Mouse (Mus musculus) right cerebral cortex, postnatal 4 days (tissue): Measurements from ENCODE around the gene Rabl2.

Experiments
- DNase-seq: peaks from one replicate; pipeline ENCODE4 v3.0.0-alpha.2; 2022

Rabl2 gene

GRCm38 (mm10) chr15:89591723-89592455 lies at the start of gene Rabl2:
Gene Rabl2 (minus strand): TSS chr15:89591923.
- DNase-seq: peak; percentile 83

- DNase-seq: peak; percentile 92
Measured at GRCm38 (mm10) chr15:89623626-89623959, 31.9 kb upstream of the Rabl2 start.

GRCm38 (mm10) chr15:89622959-89623625 lies 31.4 kb upstream of the Rabl2 start:
- DNase-seq: no peak

- peak; percentile 75 for DNase-seq
Measured at GRCm38 (mm10) chr15:89622312-89622958, 30.7 kb upstream of the Rabl2 start.

GRCm38 (mm10) chr15:89607888-89608287 lies 16.2 kb upstream of the Rabl2 start:
- no peak for DNase-seq

- no peak for DNase-seq
Measured at GRCm38 (mm10) chr15:89607480-89607879, 15.8 kb upstream of the Rabl2 start.

- DNase-seq: no peak
Measured at GRCm38 (mm10) chr15:89605822-89606570, 14.3 kb upstream of the Rabl2 start.

- DNase-seq: no peak
Measured at GRCm38 (mm10) chr15:89592548-89592947, 825 bp upstream of the Rabl2 start.

GRCm38 (mm10) chr15:89591317-89591716 lies 406 bp downstream of the Rabl2 start:
- no peak for DNase-seq

GRCm38 (mm10) chr15:89589146-89589545 lies 2.6 kb downstream of the Rabl2 start:
- DNase-seq: no peak

- DNase-seq: no peak
Measured at GRCm38 (mm10) chr15:89585631-89586030, 6.1 kb downstream of the Rabl2 start.

GRCm38 (mm10) chr15:89585101-89585500 lies 6.6 kb downstream of the Rabl2 start:
- no peak for DNase-seq

GRCm38 (mm10) chr15:89582494-89582893 lies 9.2 kb downstream of the Rabl2 start:
- DNase-seq: no peak

- DNase-seq: no peak
Measured at GRCm38 (mm10) chr15:89572147-89572546, 19.6 kb downstream of the Rabl2 start.

GRCm38 (mm10) chr15:89568114-89568513 lies 23.6 kb downstream of the Rabl2 start, which contains the start of gene Acr:
Gene Acr (plus strand): TSS chr15:89568326.
- no peak for DNase-seq

GRCm38 (mm10) chr15:89559202-89559731 lies 32.5 kb downstream of the Rabl2 start:
- no peak for DNase-seq

- no peak for DNase-seq
Measured at GRCm38 (mm10) chr15:89557996-89558390, 33.7 kb downstream of the Rabl2 start.

GRCm38 (mm10) chr15:89557179-89557995 lies 34.3 kb downstream of the Rabl2 start:
- no peak for DNase-seq

GRCm38 (mm10) chr15:89556401-89557178 lies 35.1 kb downstream of the Rabl2 start:
- peak; percentile 47 for DNase-seq

- no peak for DNase-seq
Measured at GRCm38 (mm10) chr15:89555591-89555990, 36.1 kb downstream of the Rabl2 start.

- no peak for DNase-seq
Measured at GRCm38 (mm10) chr15:89551733-89552132, 40.0 kb downstream of the Rabl2 start.
